Mouse (Mus musculus) midbrain, embryonic 13.5 days (tissue): ENCODE measurements around the gene Phlpp2. TPM values are rescaled to one million over a fixed set of nuclear protein-coding genes. Genes with fewer than 3 reads are reported as not detected.

Source experiments
- ATAC-seq: fragments of 200-750 bp; cut with Nextera tagmentation; 2 replicates; pipeline ENCODE4 v1.8.0; 2017; ENCODE audit warnings: mild to moderate bottlenecking, moderate TSS enrichment, moderate library complexity
- H3K27ac ChIP-seq: fragments of 300-500 bp; sonication (generic); 2 replicates; pipeline ENCODE4 v1.5.1; 2015; ENCODE audit warnings: inconsistent platforms, mild to moderate bottlenecking, moderate library complexity
- H3K27me3 ChIP-seq: fragments of 300-500 bp; sonication (generic); 2 replicates; pipeline ENCODE4 v1.6.1; 2015; ENCODE audit warnings: mild to moderate bottlenecking, inconsistent platforms
- H3K36me3 ChIP-seq: fragments of 300-500 bp; sonication (generic); 2 replicates; pipeline ENCODE4 v1.6.1; 2015; ENCODE audit warnings: mild to moderate bottlenecking, inconsistent platforms
- H3K4me1 ChIP-seq: fragments of 300-500 bp; sonication (generic); replicated peaks from 2 replicates; pipeline ENCODE4 v1.6.1; 2015; ENCODE audit warnings: inconsistent platforms
- H3K4me2 ChIP-seq: fragments of 300-500 bp; sonication (generic); replicated peaks from 2 replicates; pipeline ENCODE4 v1.6.1; 2015; ENCODE audit warnings: moderate library complexity, mild to moderate bottlenecking, inconsistent platforms
- H3K4me3 ChIP-seq: fragments of 300-500 bp; sonication (generic); replicated peaks from 2 replicates; pipeline ENCODE4 v1.5.1; 2015; ENCODE audit warnings: mild to moderate bottlenecking, inconsistent platforms
- H3K9ac ChIP-seq: fragments of 300-500 bp; sonication (generic); replicated peaks from 2 replicates; pipeline ENCODE4 v1.6.1; 2015; ENCODE audit warnings: mild to moderate bottlenecking, inconsistent platforms
- H3K9me3 ChIP-seq: fragments of 300-500 bp; sonication (generic); 2 replicates; pipeline ENCODE4 v1.6.1; 2016; ENCODE audit warnings: mild to moderate bottlenecking, inconsistent platforms
- WGBS: fragments of 180-500 bp; shearing (Covaris S2); methylation state at CpG from one replicate; pipeline ENCODE4 v1.1.7; 2015; 5-methylcytosine and 5-hydroxymethylcytosine counted together
- polyA plus RNA-seq: library from polyadenylated mRNA; unstranded; fragments of >200 nt; fragmentation: Nextera tagmentation; extraction: Ambion mirVana; gene quantifications from 2 replicates; pipeline ENCODE4 v1.2.1, GENCODE M21; 2015

The Phlpp2 gene
- polyA plus RNA-seq, 1 experiment from 2014 or later, result 3.9 TPM

DNA sequence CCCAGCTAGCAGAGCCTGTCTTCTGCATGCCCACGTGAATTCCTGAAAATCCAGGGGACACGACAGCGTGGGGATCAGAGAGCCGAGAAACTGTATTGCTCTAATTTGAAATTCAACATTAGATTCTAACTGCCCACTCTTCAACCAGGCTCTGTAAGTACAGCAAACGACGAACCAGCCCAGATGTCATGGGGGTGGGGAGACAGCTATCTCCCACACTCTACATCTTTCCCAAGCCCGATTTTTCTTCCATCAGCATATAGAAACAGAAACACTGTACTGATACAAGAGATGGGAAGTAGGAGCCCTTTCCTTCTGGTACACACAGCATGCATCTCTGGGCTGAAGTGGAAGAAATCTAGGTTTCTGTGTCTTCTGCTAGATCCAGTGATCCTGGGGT lies 83.8 kb downstream of the Phlpp2 start:
- Histone ChIP-seq H3K9ac (no peak overlapping the region), H3K4me3 (no peak overlapping the region), H3K27ac (no peak overlapping the region), H3K4me1 (peaks cover 38% of the 10 kb centered on the region), H3K9me3 (no peaks in the 10 kb centered on the region), H3K4me2 (no peak overlapping the region), H3K27me3 (0 out of 2 replicates have a peak, but pooled peaks cover 3% of the 10 kb centered on the region), H3K36me3 (no peaks in the 10 kb centered on the region)
- 68% methylated on average over 7 of the region's 7 CpGs for WGBS
- ATAC-seq, result no peak

- Histone ChIP-seq H3K9ac (no peak overlapping the region), H3K4me2 (peak overlapping the region; percentile 3; the same call in 1 of the 2 replicates), H3K27ac (peak overlapping the region; percentile 61), H3K36me3 (no peaks in the 10 kb centered on the region), H3K27me3 (0 out of 2 replicates have a peak, but pooled peaks cover 11% of the 10 kb centered on the region), H3K4me3 (no peak overlapping the region), H3K9me3 (no peaks in the 10 kb centered on the region), H3K4me1 (peaks cover 37% of the 10 kb centered on the region)
- 26% methylated on average over 13 of the region's 13 CpGs for WGBS
- ATAC-seq, result peak; percentile 70
Measured at GRCm38 (mm10) chr8:109954486-109954948, 86.2 kb downstream of the Phlpp2 start.

DNA sequence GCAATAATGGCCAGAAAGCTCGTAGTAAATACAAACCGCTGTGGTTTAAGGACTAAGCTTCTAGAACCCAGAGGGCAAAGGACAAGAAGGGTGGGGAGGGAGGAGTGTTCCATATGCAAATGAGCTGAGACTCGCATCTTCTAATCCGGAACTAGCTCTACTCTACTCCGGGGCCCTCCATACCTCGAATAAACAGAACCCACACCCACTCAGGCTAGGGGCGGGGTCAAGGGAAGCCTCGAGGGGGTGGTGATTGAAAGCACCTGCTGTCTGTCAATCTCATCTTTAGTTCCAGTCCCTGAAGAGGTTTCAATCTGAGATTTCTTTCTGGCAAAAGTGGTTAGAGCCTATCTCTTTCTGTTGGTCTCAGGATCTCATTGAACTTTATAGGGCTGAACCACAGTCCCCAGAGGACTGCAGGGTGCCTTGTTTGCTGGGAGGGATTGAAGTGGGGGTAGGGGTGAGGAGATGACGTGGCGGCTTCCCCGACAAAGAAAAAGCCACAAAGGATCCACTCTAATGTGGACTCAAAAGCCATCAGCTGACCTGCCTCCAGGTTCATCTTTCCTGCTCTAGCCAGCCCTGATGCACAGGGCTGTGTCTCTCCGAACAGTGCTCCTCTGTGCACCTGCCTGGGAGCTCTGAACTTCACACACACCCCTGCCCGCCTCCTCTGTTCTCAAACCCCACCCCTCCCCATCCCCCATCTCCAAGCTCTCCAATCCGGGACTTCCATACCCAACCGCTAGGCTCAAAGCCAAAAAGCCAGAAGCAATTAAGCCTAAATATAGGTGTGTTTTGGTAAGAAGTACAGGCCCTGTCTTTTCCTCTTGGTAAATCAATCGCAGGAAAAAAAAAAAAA lies 89.1 kb downstream of the Phlpp2 start:
- Histone ChIP-seq H3K27me3 (peaks cover 35% of the 10 kb centered on the region), H3K36me3 (no peaks in the 10 kb centered on the region), H3K4me3 (no peak overlapping the region), H3K4me1 (peaks cover 31% of the 10 kb centered on the region), H3K9ac (no peak overlapping the region), H3K9me3 (no peaks in the 10 kb centered on the region), H3K4me2 (peak overlapping the region; percentile 30), H3K27ac (no peak overlapping the region)
- 0 out of 2 replicates have a peak, but pooled peaks have one; percentile 43 for ATAC-seq
- 3% methylated on average over 16 of the region's 16 CpGs for WGBS

GRCm38 (mm10) chr8:109958036-109958655 lies 89.8 kb downstream of the Phlpp2 start:
- H3K9ac ChIP-seq, result no peak overlapping the region
- no peak for ATAC-seq
- peaks cover 31% of the 10 kb centered on the region for H3K4me1 ChIP-seq
- whole genome bisulfite sequencing, result 28% methylated on average over 12 of the region's 12 CpGs
- H3K27ac ChIP-seq, result no peak overlapping the region
- H3K9me3 ChIP-seq, result no peaks in the 10 kb centered on the region
- H3K27me3 ChIP-seq, result peaks cover 43% of the 10 kb centered on the region
- H3K36me3 ChIP-seq, result no peaks in the 10 kb centered on the region
- H3K4me3 ChIP-seq, result no peak overlapping the region
- H3K4me2 ChIP-seq, result no peak overlapping the region

GRCm38 (mm10) chr8:109959112-109959511 lies 90.8 kb downstream of the Phlpp2 start:
- peaks cover 48% of the 10 kb centered on the region for H3K27me3 ChIP-seq
- H3K4me3 ChIP-seq, result no peak overlapping the region
- H3K4me2 ChIP-seq, result no peak overlapping the region
- no peaks in the 10 kb centered on the region for H3K36me3 ChIP-seq
- ATAC-seq, result no peak
- no peak overlapping the region for H3K27ac ChIP-seq
- peaks cover 29% of the 10 kb centered on the region for H3K4me1 ChIP-seq
- no peak overlapping the region for H3K9ac ChIP-seq
- 70% methylated on average over 4 of the region's 4 CpGs for WGBS
- H3K9me3 ChIP-seq, result no peaks in the 10 kb centered on the region

DNA sequence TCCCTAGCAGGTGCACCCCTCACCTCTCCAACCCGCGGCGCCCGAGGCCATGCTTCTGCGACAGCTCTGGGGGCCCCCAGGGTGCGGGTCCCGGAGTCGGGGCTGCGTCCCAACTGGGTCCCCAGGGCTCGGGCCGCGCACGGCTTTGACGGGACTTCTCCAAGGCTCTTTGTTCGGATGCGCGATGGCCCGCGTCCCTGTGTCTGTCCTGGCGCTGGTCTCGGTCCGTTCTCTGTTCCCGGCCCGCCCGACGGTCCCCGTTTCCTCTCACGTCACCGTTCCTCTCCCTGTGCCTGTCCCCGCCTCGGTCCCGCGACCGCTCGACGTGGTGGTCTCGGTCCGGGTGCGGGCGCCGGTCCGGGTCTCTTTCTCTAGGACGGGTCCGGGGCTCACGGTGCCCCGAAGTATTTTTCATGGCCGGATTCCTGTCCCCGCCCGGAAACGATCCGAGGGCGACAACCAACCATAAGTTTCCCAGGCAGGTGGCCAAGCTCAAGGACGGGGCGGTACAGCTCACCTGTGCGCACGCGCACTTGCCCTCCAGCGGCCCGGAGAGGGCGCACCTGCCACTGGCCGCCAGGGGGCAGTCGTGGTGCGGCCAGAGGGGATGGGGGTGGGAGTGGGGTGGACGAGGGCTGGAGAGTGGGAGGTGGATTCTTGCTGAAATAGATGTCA lies 93.5 kb downstream of the Phlpp2 start, which contains the start of gene Marveld3:
TSS of gene Marveld3 (minus strand) at position 511 of the 675 bp plus-strand sequence.
- peak within 1 kb of the TSS; percentile 51 for H3K9ac ChIP-seq

DNA sequence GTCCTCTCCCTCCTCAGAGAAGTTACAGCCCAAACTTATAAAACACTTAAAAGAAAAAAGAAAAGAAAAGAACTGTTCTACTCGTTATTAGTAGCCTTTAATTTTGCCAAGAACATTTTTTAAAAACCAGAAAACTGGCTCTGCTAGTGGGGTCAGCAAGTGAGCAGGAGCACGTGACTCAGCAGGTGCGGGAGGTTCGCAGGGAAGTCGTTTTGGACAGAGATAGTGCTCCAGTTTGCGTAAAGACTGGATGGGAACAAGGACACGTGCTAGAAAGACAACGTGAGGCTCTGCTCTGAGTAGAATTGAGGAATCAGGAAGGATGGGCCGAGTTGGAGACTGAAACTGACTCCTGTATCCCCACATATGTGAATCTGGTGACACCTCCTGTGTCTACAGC lies 94.6 kb downstream of the Phlpp2 start:
- Histone ChIP-seq H3K4me1 (peaks cover 11% of the 10 kb centered on the region), H3K4me3 (no peak overlapping the region), H3K9me3 (no peaks in the 10 kb centered on the region), H3K9ac (no peak overlapping the region), H3K27me3 (peaks cover 48% of the 10 kb centered on the region), H3K36me3 (no peaks in the 10 kb centered on the region), H3K4me2 (no peak overlapping the region), H3K27ac (no peak overlapping the region)
- WGBS, result 79% methylated on average over 9 of the region's 9 CpGs
- no peak for ATAC-seq

More for the DNA sequence above, 93.5 kb downstream of the Phlpp2 start, which contains the start of gene Marveld3:
- 2% methylated on average over 64 of the region's 64 CpGs for WGBS
- peaks cover 20% of the 10 kb centered on the region for H3K4me1 ChIP-seq
- H3K27me3 ChIP-seq, result peaks cover 48% of the 10 kb centered on the region
- no peak within 1 kb of the TSS for H3K27ac ChIP-seq
- peak within 1 kb of the TSS; percentile 45 for H3K4me3 ChIP-seq
- ATAC-seq, result peak; percentile 57
- peak within 1 kb of the TSS; percentile 62 for H3K4me2 ChIP-seq
- no peaks in the 10 kb centered on the region for H3K36me3 ChIP-seq
- H3K9me3 ChIP-seq, result no peaks in the 10 kb centered on the region

DNA sequence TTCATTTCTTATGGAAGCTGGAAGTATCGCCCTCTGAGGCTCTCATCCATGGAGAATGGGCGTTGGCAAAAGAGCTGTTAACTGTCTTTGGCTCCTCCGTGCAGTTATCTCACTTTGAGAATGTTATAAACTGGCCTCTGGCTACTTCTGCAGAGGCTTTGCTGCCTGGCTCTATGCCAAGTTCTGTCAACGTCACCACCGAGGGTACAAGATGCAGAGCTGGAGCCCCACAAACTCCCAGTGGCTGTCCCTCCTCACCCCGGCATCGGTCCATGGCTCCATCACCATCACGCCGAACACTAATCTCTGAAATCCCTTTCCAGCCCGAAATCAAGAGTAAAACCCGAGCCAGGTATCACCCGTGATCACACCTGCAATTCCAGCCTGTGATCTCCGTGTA lies 95.1 kb downstream of the Phlpp2 start:
- no peak for ATAC-seq
- Histone ChIP-seq H3K9me3 (no peaks in the 10 kb centered on the region), H3K9ac (no peak overlapping the region), H3K4me3 (no peak overlapping the region), H3K4me1 (peaks cover 8% of the 10 kb centered on the region), H3K4me2 (no peak overlapping the region), H3K27ac (no peak overlapping the region), H3K36me3 (no peaks in the 10 kb centered on the region), H3K27me3 (peaks cover 52% of the 10 kb centered on the region)
- WGBS, result 80% methylated on average over 13 of the region's 13 CpGs

DNA sequence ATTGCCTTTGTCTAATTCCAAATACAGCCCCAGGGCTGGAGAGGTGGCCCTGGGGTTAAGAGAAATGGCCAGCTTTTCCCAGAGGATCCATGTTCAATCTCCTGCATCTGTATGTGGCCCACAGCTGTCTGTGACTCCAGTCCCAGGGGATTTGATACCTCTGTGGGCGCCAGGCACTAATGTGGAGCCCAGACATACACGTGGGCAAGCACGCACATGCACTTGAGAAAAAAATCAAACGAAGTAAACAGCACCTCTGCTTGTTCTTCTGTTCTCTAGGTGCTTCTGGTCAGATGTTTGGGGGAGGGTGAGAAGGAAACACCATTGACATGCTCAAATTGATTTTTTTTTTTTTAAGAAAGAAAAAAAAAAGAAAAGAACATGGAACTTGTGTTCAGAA lies 95.8 kb downstream of the Phlpp2 start:
- no peak overlapping the region for H3K9ac ChIP-seq
- H3K4me3 ChIP-seq, result no peak overlapping the region
- H3K4me2 ChIP-seq, result no peak overlapping the region
- no peaks in the 10 kb centered on the region for H3K9me3 ChIP-seq
- WGBS, result 80% methylated on average over 4 of the region's 4 CpGs
- H3K4me1 ChIP-seq, result peaks cover 8% of the 10 kb centered on the region
- no peaks in the 10 kb centered on the region for H3K36me3 ChIP-seq
- H3K27ac ChIP-seq, result no peak overlapping the region
- peaks cover 55% of the 10 kb centered on the region for H3K27me3 ChIP-seq
- ATAC-seq, result no peak

DNA sequence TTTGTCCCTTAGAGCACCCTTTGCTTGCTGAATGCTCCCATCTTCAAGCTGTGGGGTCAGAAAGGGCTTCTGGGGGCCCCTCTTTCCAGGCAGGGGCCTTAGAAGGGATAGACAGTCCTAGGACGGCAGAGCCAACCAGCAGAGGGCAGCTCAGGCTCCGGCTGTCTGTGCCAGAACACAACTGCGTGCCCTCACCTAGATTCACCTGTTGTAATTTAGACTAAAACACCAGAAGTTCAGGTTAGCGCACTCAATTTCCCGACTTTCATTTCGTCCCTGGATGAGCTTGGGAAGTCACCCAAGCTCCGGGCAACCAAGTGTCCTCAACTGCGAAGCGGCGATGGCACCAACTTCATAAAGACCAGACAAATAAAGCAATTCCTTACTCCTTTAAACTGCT lies 100.5 kb downstream of the Phlpp2 start:
- Histone ChIP-seq H3K9ac (no peak overlapping the region; the same call in 1 of the 2 replicates), H3K4me1 (no peaks in the 10 kb centered on the region), H3K36me3 (no peaks in the 10 kb centered on the region), H3K27ac (no peak overlapping the region), H3K4me2 (no peak overlapping the region), H3K27me3 (peaks cover 19% of the 10 kb centered on the region), H3K9me3 (no peaks in the 10 kb centered on the region), H3K4me3 (no peak overlapping the region)
- no peak for ATAC-seq
- 60% methylated on average over 10 of the region's 10 CpGs for WGBS

DNA sequence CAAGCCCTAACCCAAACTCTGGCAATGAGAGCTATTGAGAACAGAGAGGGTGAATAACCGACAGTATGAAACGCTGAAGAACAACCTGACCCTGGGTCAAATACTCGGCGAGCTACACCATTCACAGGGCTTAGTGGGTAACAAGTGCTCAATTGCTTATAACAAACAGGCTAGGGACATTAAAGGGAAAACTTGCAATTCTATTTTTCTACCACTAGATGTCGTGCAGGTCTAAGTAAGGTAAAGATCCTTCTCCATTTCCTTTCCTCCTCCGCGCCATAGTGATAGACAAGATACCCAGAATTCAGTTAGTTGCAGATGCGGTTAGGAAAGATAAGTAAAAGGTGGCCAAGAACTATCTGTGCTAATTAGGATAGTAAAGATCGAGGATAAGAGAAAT lies 102.0 kb downstream of the Phlpp2 start:
- H3K4me1 ChIP-seq, result no peaks in the 10 kb centered on the region
- H3K36me3 ChIP-seq, result no peaks in the 10 kb centered on the region
- no peak overlapping the region for H3K27ac ChIP-seq
- no peak overlapping the region for H3K9ac ChIP-seq
- no peak overlapping the region for H3K4me3 ChIP-seq
- 8% methylated on average over 9 of the region's 9 CpGs for WGBS
- H3K4me2 ChIP-seq, result no peak overlapping the region
- H3K9me3 ChIP-seq, result 0 out of 2 replicates have a peak, but pooled peaks cover under 1% of the 10 kb centered on the region
- peaks cover 19% of the 10 kb centered on the region for H3K27me3 ChIP-seq
- no peak for ATAC-seq

GRCm38 (mm10) chr8:109972901-109973300 lies 104.6 kb downstream of the Phlpp2 start:
- H3K27me3 ChIP-seq, result peaks cover 19% of the 10 kb centered on the region
- H3K9ac ChIP-seq, result no peak overlapping the region
- H3K4me3 ChIP-seq, result no peak overlapping the region
- H3K27ac ChIP-seq, result no peak overlapping the region
- no peak overlapping the region for H3K4me2 ChIP-seq
- ATAC-seq, result no peak
- no peaks in the 10 kb centered on the region for H3K4me1 ChIP-seq
- H3K9me3 ChIP-seq, result peaks cover 9% of the 10 kb centered on the region; the same call in 1 of the 2 replicates
- 90% methylated on average over 4 of the region's 4 CpGs for WGBS
- no peaks in the 10 kb centered on the region for H3K36me3 ChIP-seq
